Mouse (Mus musculus) spleen, adult 12 weeks (tissue): ENCODE results near the gene Ddr1.
A peak's percentile ranks its signal among the peaks of the same experiment; 100 is the strongest.
"Not testable (repeated sequence)": the region's sequence is repeated elsewhere in the genome, so short reads cannot be mapped to it uniquely, and the experiment has no call there.

Experiments used
- DNase-seq: peaks from one replicate; pipeline ENCODE4 v3.0.0; 2022; ENCODE audit warnings: low spot score

The Ddr1 gene

DNA sequence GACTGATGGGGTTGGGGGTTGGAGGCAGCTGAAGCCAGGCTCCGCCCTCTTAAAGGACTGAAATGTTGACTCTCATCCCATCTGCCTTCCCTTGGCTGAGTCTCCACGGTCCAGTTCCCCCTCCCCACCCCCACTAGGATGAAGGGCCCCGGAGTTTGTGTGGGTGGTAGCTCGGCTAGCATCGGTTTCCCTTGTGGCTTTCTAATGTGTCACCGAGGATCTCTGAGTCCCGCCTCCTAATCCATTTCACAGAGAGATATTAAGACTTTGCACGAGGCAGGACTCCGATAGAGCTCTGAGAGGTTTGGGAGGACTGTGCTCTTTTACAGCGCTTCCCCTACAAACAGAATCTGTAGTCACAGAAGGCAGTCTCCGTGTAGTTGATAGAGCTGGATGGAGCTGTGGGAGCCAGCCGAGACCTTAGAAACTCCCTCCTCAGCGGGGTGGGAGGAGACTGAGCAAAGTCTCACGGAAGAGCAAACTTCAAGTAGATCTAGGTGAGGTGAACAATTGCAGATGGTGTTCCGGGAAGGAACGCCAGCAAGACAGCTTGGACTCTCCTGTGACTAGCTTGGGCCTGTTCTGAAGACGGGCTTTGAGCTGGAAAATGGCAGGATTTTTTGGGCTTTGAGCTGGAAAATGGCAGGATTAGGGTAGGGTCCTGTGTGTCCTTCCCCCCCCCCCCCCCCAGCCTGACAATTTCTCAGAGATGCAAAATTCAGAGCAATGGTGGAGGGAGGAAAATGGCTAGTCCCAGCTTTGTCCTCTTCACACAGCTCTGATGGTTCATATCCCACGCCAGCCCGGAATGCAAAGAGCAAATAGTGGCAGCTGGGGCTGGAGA lies at the start of gene Ddr1:
TSS of gene Ddr1 (minus strand) at position 1 of the 844 bp plus-strand sequence.
- no peak for DNase-seq

- no peak for DNase-seq
Observed at GRCm38 (mm10) chr17:35753668-35754067, 49.2 kb upstream of the Ddr1 start.

DNA sequence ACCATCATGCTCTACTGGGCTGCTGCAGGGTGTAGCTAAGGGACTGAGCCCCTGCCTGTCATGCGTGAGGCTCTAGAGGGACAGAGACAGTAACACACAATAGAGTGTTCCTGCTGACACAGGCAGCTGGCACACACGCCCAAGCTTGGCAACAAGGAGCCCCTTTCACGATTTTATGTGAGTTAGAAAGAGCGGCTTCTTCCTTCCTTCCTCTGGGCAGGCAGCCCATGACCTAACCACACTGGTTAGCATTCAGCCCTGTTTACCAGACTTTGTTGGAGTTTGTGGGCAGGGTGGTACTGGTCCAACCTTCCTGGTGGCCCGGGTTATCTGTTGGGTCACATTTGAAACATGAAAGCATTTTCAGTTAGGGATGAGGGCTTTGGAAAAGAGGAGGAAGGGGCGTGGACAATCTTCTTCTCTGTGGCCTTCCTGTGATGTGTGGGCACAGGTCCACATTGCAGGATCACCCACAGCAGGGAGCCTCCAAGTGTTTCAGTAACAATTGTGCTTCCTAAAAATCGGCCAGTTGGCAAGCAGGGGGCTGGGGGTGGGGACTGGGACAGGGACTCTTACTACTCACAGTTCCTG lies 47.9 kb upstream of the Ddr1 start:
- no peak for DNase-seq

- no peak for DNase-seq
Observed at GRCm38 (mm10) chr17:35749685-35750084, 45.3 kb upstream of the Ddr1 start.

DNA sequence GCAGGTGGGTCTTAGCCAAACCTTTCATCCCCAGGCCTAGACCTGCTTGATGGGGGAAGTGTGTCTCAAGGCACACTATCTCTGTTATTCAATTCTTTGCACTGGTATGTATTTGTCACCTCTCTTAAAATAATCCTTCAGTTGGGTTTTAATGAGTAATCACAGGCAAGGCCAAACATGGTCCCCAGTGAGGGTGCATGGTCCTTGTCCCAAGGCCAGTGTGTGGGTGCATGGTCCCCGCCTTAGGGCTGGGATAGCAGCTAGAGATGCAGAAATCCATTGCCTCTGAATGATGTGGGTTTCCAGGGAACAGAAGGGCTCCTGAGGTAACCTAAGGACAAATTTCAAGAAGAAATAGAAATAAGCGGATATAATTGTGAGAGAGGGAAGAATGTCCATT lies 39.9 kb upstream of the Ddr1 start:
- no peak for DNase-seq

GRCm38 (mm10) chr17:35742948-35743347 lies 38.5 kb upstream of the Ddr1 start:
- DNase-seq, result no peak

DNA sequence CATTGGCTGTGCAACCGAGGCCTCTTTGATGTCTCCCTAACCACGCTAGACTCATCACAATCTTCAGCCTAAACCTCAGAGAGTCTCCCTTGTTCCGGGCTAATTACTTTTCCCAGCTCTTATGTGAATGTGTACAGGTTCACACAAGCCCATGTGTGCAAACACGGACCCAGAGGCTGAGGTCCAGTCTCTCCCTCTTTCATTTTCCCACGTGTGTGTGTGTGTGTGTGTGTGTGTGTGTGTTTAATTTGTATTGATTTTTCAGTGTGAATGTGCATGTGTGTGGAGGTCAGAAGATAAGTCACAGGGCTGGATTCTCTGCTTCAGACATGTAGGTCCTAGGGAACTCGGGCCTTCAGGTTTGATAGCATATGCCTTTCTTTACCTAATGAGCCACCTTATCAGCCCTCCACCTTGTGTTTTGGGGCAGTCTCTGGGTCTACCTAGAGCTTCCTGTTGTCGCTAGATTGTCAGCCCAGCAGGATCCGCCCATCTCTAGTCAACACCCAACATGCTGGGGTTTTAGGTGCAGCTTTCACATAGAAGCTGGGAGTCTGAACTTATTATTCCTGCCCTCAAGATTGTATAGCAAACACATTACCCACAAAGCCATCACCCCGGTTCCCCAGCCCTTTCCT lies 37.3 kb upstream of the Ddr1 start:
- no peak for DNase-seq

DNA sequence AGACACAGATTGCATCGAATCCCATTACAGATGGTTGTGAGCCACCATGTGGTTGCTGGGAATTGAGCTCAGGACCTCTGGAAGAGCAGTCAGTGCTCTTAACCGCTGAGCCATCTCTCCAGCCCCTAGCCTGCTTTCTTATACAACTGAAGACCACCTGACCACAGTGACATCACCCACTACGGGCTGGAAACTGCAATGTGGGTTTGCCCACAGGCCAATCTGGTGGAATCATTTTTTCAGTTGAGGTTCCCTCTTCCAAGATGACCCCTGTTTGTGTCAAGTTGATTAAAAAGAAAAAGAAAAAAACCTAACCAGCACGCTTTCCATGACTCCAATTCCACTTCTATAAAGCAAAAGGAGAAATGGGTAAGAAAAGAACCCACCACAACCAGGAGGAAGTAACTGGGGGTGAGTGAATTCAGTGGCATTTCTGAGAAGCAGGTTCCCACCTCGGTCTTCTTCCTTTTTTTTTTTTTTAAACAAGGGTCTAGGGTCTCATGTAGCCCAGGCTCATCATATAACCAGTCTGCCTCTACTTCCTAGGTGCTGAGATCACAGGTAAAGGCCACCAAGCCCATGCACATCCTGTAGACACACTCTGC lies 36.0 kb upstream of the Ddr1 start:
- no peak for DNase-seq

GRCm38 (mm10) chr17:35739675-35740074 lies 35.3 kb upstream of the Ddr1 start:
- peak; percentile 83 for DNase-seq

GRCm38 (mm10) chr17:35737743-35738142 lies 33.3 kb upstream of the Ddr1 start:
- DNase-seq, result peak; percentile 66

DNA sequence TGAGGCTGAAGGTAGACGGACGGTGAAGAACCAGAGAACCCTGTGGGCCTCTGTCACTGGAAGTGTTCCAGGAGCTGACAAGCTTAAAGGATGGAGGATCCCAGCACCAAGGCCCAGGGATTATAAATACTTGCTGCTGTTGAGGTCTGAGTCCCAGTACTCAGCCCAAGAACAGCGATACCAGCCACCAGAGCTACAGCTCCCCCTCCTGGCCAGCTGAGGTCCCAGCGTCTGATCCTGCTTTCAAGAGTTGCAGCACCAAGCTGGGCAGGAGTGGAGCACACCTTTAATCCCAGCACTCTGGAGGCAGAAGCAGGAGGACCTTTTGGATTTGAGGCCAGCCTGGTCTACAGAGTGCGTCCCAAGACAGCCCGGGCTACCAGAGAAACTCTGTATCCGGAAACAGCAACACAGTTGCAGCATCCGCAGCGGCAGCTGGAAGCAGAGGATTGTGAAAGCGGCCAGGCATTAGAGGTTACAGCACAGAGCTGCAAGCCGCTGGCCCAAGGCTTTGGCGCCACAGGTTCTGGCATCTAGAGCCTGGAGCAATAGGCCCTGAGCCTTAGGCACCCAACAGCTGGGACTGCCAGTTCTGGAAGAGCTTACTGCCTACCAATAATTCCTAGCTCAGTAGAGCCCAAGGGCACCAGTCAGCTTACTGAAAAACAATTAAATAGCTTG lies 32.0 kb upstream of the Ddr1 start:
- no peak for DNase-seq

GRCm38 (mm10) chr17:35734478-35734877 lies 30.1 kb upstream of the Ddr1 start:
- DNase-seq, result no peak

- no peak for DNase-seq
Observed at GRCm38 (mm10) chr17:35733398-35733797, 29.0 kb upstream of the Ddr1 start.

GRCm38 (mm10) chr17:35731431-35732145 lies 27.2 kb upstream of the Ddr1 start:
- DNase-seq, result no peak

DNA sequence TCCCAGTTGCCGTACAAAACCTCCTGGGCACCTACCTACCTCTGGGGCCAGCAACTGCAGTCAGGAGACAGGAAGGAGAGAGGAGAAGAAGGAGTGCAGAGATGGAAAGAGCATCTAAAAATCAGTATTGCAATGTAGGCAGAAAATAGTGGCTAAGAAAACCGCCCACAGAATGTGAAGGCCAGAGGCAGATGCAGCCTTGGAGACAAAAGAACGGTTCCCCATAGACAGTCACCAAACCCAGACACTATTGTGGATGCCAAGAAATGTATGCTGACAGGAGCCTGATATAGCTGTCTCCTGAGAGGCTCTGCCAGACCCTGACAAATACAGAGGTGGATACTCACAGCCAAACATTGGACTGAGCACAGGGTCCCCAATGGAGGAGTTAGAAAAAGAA lies 25.7 kb upstream of the Ddr1 start:
- DNase-seq, result not testable (repeated sequence)

GRCm38 (mm10) chr17:35728821-35729220 lies 24.4 kb upstream of the Ddr1 start:
- DNase-seq, result no peak

DNA sequence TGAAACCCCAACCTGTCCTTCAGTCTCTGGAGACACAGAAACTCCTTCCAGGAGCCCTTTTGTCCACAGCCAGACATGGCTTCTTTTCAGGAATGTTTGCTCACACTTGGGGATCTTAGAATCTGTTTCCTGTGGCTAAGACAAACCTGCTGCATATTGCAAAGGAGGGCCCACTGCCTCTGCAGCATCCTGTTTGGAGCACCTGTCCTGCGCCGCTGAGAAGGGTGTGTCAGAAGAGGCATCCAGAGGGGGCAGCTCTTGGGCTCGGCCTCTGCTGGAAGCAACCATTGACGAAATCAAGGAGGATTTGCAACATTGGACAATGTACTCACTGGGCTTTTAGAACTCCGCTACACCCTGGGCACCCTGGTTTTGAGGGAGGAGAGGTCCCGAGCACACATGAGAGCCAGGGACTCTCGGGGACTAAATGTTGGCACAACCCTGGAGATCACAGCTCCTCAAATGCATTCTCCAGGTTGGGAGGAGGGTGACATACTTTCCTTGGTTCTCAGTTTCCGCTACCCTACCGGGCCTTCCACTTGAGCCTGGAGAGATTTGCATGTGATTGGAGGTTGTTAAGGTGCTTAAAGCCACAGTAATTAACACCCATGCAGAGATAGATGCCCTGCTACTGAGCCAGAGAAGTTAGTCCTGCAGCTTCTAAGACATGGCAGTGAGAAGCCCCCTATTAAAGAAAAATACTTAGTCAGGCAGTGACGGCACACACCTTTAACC lies 23.2 kb upstream of the Ddr1 start:
- DNase-seq, result no peak

- no peak for DNase-seq
Observed at GRCm38 (mm10) chr17:35727028-35727427, 22.6 kb upstream of the Ddr1 start.

- DNase-seq, result peak; percentile 55
Observed at GRCm38 (mm10) chr17:35725286-35726232, 21.1 kb upstream of the Ddr1 start.

DNA sequence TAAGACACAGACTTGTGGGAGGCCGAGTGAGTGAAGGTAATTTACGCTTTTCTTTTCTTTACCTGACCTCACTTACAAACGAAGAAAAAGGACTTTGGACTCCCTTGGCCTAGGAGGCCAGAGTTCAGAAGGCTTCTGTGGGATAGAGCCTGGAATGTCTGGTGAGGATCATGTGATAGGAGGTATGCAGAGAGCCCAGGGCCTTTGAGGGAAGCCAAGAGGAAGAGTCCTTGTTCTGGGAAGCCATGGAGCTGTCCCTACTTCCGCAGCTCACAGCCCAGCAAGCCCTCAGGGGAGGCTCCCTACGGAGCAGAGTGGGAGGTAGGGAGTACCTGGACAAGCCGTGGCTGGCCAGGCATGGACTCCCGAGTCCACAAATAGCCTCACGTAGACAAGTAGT lies 17.3 kb upstream of the Ddr1 start:
- DNase-seq, result no peak
